Mouse (Mus musculus) embryonic fibroblast, embryonic 13.5 days (primary cell): Measurements from ENCODE around the gene Ctnna2.

Source experiments
- CTCF ChIP-seq: IDR thresholded peaks from 2 replicates; pipeline ENCODE4 v1.5.1; 2011; ENCODE audit warnings: mild to moderate bottlenecking, control low read depth, low read length, moderate library complexity, borderline replicate concordance; ENCODE audit not compliant: insufficient read depth
- POLR2A ChIP-seq: IDR thresholded peaks from 2 replicates; pipeline ENCODE4 v1.6.1; 2011; ENCODE audit warnings: low read depth, mild to moderate bottlenecking, control low read depth, low read length, moderate library complexity

GRCm38 (mm10) chr6:77421564-77422139 is 557.8 kb downstream of the Ctnna2 start:
- TF ChIP-seq CTCF (no peak), POLR2A (no peak)
